Mouse (Mus musculus) neutrophil, adult 5-6 weeks (primary cell): ENCODE results near the gene Ranbp9. TPM values are rescaled to one million over a fixed set of nuclear protein-coding genes. Genes with fewer than 3 reads are reported as not detected.

ENCODE experiments used
- total RNA-seq: library from RNA; stranded (forward); fragments of 200-1000 nt; gene quantifications from 2 replicates; pipeline ENCODE4 v1.2.3, GENCODE M21; 2017

Ranbp9 gene
- total RNA-seq, 1 experiment from 2014 or later = 100 TPM

Other genes starting within 250 kb of the Ranbp9 start
- 18.5 and 19.2 TPM in 2 replicates for gene Gfod1, start 177.1 kb downstream of the Ranbp9 start, total RNA-seq
- gene Sirt5, start 115.8 kb downstream of the Ranbp9 start, total RNA-seq = 5.5 and 6.6 TPM in 2 replicates
- 175 and 176 TPM in 2 replicates for gene Nol7, start 82.9 kb downstream of the Ranbp9 start, total RNA-seq
- 24.2 and 32.5 TPM in 2 replicates for gene Mcur1, start 78.9 kb upstream of the Ranbp9 start, total RNA-seq
- gene Rnf182, start 134.4 kb upstream of the Ranbp9 start, total RNA-seq = not detected in 2 replicates